Mouse (Mus musculus) liver, embryonic 11.5 days (tissue): ENCODE measurements at regions not wholly inside any gene's neighbourhood (a gene's known extent, or its start where the extent isn't known, plus 50 kb on each side); places are given as distances from the start of the nearest gene placed in this dataset.

ENCODE experiments used
- ATAC-seq: fragments of 200-750 bp; cut with Nextera tagmentation; replicated peaks from 2 replicates; pipeline ENCODE4 v1.8.0; 2017; ENCODE audit warnings: moderate number of reproducible peaks, mild to moderate bottlenecking, moderate TSS enrichment, moderate library complexity; ENCODE audit not compliant: low FRiP score
- DNase-seq: peaks from one replicate; pipeline ENCODE4 v3.0.0-alpha.2; 2017; ENCODE audit warnings: low spot score
- H3K27ac ChIP-seq: fragments of 300-500 bp; sonication (generic); 2 replicates; pipeline ENCODE4 v1.5.1; 2014; ENCODE audit warnings: mild to moderate bottlenecking, low read depth, low read length, control low read depth
- H3K27me3 ChIP-seq: fragments of 300-500 bp; sonication (generic); replicated peaks from 2 replicates; pipeline ENCODE4 v1.6.1; 2014; ENCODE audit warnings: low read length, mixed read lengths; ENCODE audit not compliant: control insufficient read depth, insufficient read depth
- H3K36me3 ChIP-seq: fragments of 300-500 bp; sonication (generic); 2 replicates; pipeline ENCODE4 v1.6.1; 2014; ENCODE audit warnings: mild to moderate bottlenecking, low read length, moderate library complexity, mixed read lengths; ENCODE audit not compliant: control insufficient read depth, insufficient read depth
- H3K4me1 ChIP-seq: fragments of 300-500 bp; sonication (generic); replicated peaks from 2 replicates; pipeline ENCODE4 v1.6.1; 2014; ENCODE audit warnings: low read length, mixed read lengths; ENCODE audit not compliant: control insufficient read depth, insufficient read depth
- H3K4me2 ChIP-seq: fragments of 300-500 bp; sonication (generic); 2 replicates; pipeline ENCODE4 v1.6.1; 2014; ENCODE audit warnings: mild to moderate bottlenecking, control low read depth, moderate library complexity
- H3K4me3 ChIP-seq: fragments of 300-500 bp; sonication (generic); 2 replicates; pipeline ENCODE4 v1.5.1; 2014; ENCODE audit warnings: low read depth, low read length, control low read depth
- H3K9ac ChIP-seq: fragments of 300-500 bp; sonication (generic); 2 replicates; pipeline ENCODE4 v1.6.1; 2014; ENCODE audit warnings: low read depth, low read length, control low read depth
- H3K9me3 ChIP-seq: fragments of 300-500 bp; sonication (generic); 2 replicates; pipeline ENCODE4 v1.6.1; 2016; ENCODE audit warnings: low read length, inconsistent platforms, mixed read lengths; ENCODE audit not compliant: control insufficient read depth
- WGBS: fragments of 180-500 bp; shearing (Covaris S2); extraction: QIAGEN DNeasy Blood & Tissue Kit; methylation state at CpG from one replicate; pipeline ENCODE4 v1.1.7; 2014; 5-methylcytosine and 5-hydroxymethylcytosine counted together

GRCm38 (mm10) chr2:117027071-117027470 is 94.1 kb upstream of the Spred1 start:
- ATAC-seq (no peak), DNase-seq (no peak)
- no peaks in the 10 kb centered on the region for H3K4me1 ChIP-seq
- no peak overlapping the region for H3K4me3 ChIP-seq
- H3K9ac ChIP-seq = no peak overlapping the region
- no peak overlapping the region for H3K4me2 ChIP-seq
- H3K36me3 ChIP-seq = no peaks in the 10 kb centered on the region
- no peak overlapping the region for H3K27ac ChIP-seq
- H3K27me3 ChIP-seq = no peaks in the 10 kb centered on the region
- WGBS = 65% methylated on average over 4 of the region's 4 CpGs
- no peaks in the 10 kb centered on the region for H3K9me3 ChIP-seq

GRCm38 (mm10) chr2:117028771-117029170 is 92.4 kb upstream of the Spred1 start:
- no peaks in the 10 kb centered on the region for H3K27me3 ChIP-seq
- no peaks in the 10 kb centered on the region for H3K9me3 ChIP-seq
- ATAC-seq (no peak), DNase-seq (no peak)
- H3K27ac ChIP-seq = no peak overlapping the region
- H3K4me1 ChIP-seq = no peaks in the 10 kb centered on the region
- H3K9ac ChIP-seq = no peak overlapping the region
- no peak overlapping the region for H3K4me3 ChIP-seq
- no peak overlapping the region for H3K4me2 ChIP-seq
- no peaks in the 10 kb centered on the region for H3K36me3 ChIP-seq
- 72% methylated on average over 6 of the region's 6 CpGs for WGBS

GRCm38 (mm10) chr2:117036197-117036872 is 84.8 kb upstream of the Spred1 start:
- H3K4me3 ChIP-seq = no peak overlapping the region
- no peak for DNase-seq
- no peaks in the 10 kb centered on the region for H3K9me3 ChIP-seq
- H3K27ac ChIP-seq = no peak overlapping the region
- H3K36me3 ChIP-seq = no peaks in the 10 kb centered on the region
- no peak overlapping the region for H3K4me2 ChIP-seq
- H3K9ac ChIP-seq = no peak overlapping the region
- H3K27me3 ChIP-seq = no peaks in the 10 kb centered on the region
- no peak for ATAC-seq
- 57% methylated on average over 8 of the region's 8 CpGs for WGBS
- H3K4me1 ChIP-seq = no peaks in the 10 kb centered on the region

- DNase-seq = no peak
- Histone ChIP-seq H3K9me3 (no peaks in the 10 kb centered on the region), H3K36me3 (no peaks in the 10 kb centered on the region), H3K9ac (no peak overlapping the region), H3K4me1 (no peaks in the 10 kb centered on the region), H3K27ac (no peak overlapping the region), H3K27me3 (no peaks in the 10 kb centered on the region), H3K4me3 (no peak overlapping the region), H3K4me2 (no peak overlapping the region)
- 46% methylated on average over 3 of the region's 3 CpGs for WGBS
- no peak for ATAC-seq
Observed at GRCm38 (mm10) chr2:117040211-117040610, 81.0 kb upstream of the Spred1 start.

- H3K9me3 ChIP-seq = no peaks in the 10 kb centered on the region
- ATAC-seq = no peak
- H3K4me3 ChIP-seq = no peak overlapping the region
- 66% methylated on average over 7 of the region's 7 CpGs for WGBS
- H3K4me1 ChIP-seq = no peaks in the 10 kb centered on the region; the same call in 1 of the 2 replicates
- no peak overlapping the region for H3K4me2 ChIP-seq
- DNase-seq = no peak
- no peak overlapping the region for H3K27ac ChIP-seq
- no peaks in the 10 kb centered on the region for H3K36me3 ChIP-seq
- H3K9ac ChIP-seq = no peak overlapping the region
- H3K27me3 ChIP-seq = no peaks in the 10 kb centered on the region
Observed at GRCm38 (mm10) chr2:117043831-117044230, 77.3 kb upstream of the Spred1 start.

GRCm38 (mm10) chr2:117048290-117048730 is 72.9 kb upstream of the Spred1 start:
- Histone ChIP-seq H3K9me3 (no peaks in the 10 kb centered on the region), H3K4me2 (no peak overlapping the region), H3K4me1 (no peaks in the 10 kb centered on the region; the same call in 1 of the 2 replicates), H3K9ac (no peak overlapping the region), H3K27ac (no peak overlapping the region), H3K36me3 (no peaks in the 10 kb centered on the region), H3K4me3 (no peak overlapping the region), H3K27me3 (no peaks in the 10 kb centered on the region)
- DNase-seq = no peak
- 41% methylated on average over 5 of the region's 5 CpGs for whole genome bisulfite sequencing
- ATAC-seq = no peak

- ATAC-seq = no peak
Observed at GRCm38 (mm10) chr2:117050061-117050460, 71.1 kb upstream of the Spred1 start.

GRCm38 (mm10) chr2:117064126-117064525 is 57.0 kb upstream of the Spred1 start:
- Histone ChIP-seq H3K36me3 (no peaks in the 10 kb centered on the region), H3K4me2 (no peak overlapping the region), H3K27me3 (no peaks in the 10 kb centered on the region), H3K9me3 (no peaks in the 10 kb centered on the region), H3K4me1 (no peaks in the 10 kb centered on the region), H3K4me3 (no peak overlapping the region), H3K27ac (no peak overlapping the region), H3K9ac (no peak overlapping the region)
- ATAC-seq (no peak), DNase-seq (no peak)
- WGBS = 72% methylated on average over 2 of the region's 2 CpGs

More at GRCm38 (mm10) chr2:117050061-117050460, 71.1 kb upstream of the Spred1 start:
- H3K27me3 ChIP-seq = no peaks in the 10 kb centered on the region
- no peaks in the 10 kb centered on the region for H3K9me3 ChIP-seq
- no peak overlapping the region for H3K4me3 ChIP-seq
- no peaks in the 10 kb centered on the region for H3K36me3 ChIP-seq
- no peak for DNase-seq
- H3K4me1 ChIP-seq = no peaks in the 10 kb centered on the region; the same call in 1 of the 2 replicates
- H3K9ac ChIP-seq = no peak overlapping the region
- WGBS = 89% methylated on average over 2 of the region's 2 CpGs
- H3K4me2 ChIP-seq = no peak overlapping the region
- no peak overlapping the region for H3K27ac ChIP-seq

- no peaks in the 10 kb centered on the region for H3K4me1 ChIP-seq
- ATAC-seq = no peak
- H3K9me3 ChIP-seq = no peaks in the 10 kb centered on the region
- no peak overlapping the region for H3K4me3 ChIP-seq
- no peak for DNase-seq
- no peaks in the 10 kb centered on the region for H3K36me3 ChIP-seq
- H3K9ac ChIP-seq = no peak overlapping the region
- no peaks in the 10 kb centered on the region for H3K27me3 ChIP-seq
- WGBS = 66% methylated on average over 6 of the region's 6 CpGs
- H3K4me2 ChIP-seq = no peak overlapping the region
- H3K27ac ChIP-seq = no peak overlapping the region
Observed at GRCm38 (mm10) chr2:117070348-117070747, 50.8 kb upstream of the Spred1 start.
